Mouse (Mus musculus) cortical plate, adult 2 months (tissue): ENCODE measurements around the gene Rb1.

Experiments
- CTCF ChIP-seq: fragments of 200-500 bp; IDR thresholded peaks from 2 replicates; pipeline ENCODE4 v1.5.1; 2011; ENCODE audit warnings: mild to moderate bottlenecking, control low read depth, low read length; ENCODE audit not compliant: insufficient read depth; ENCODE audit errors: extremely low read depth
- POLR2A ChIP-seq: fragments of 200-500 bp; IDR thresholded peaks from 2 replicates; pipeline ENCODE4 v1.6.1; 2011; ENCODE audit warnings: mild to moderate bottlenecking, low read length, control low read depth; ENCODE audit not compliant: insufficient read depth; ENCODE audit errors: extremely low read depth

DNA sequence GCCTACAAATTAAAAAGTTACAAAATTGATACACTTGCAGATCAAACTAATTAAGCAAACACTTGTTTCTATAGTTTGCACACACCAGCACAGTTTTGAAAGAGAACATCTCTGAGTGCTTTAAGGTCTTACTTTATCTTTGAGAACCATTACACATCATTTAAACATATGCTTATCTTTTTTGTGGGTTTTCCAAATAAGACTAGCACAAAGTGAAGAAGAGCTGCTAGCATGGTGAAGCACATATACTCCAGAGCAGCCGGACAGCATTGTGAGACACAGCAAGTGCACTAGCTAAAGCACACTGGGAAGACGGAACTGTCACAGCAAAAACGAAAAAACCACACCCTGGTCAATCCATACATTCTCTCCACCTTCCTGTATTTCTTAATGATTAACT lies 3.5 kb downstream of the Rb1 start:
- TF ChIP-seq POLR2A (no peak), CTCF (no peak)
